Mouse (Mus musculus): ENCODE data around the gene Rpe65. TPM values are rescaled to one million over a fixed set of nuclear protein-coding genes. Genes with fewer than 3 reads are reported as not detected.

The Rpe65 gene
- total RNA-seq (2023): not detected

GRCm38 (mm10) chr3:159598875-159599274 lies at the start of gene Rpe65:
Gene Rpe65 (plus strand): TSS chr3:159599175.

Other genes with a start within 250 kb of the Rpe65 start
- 10 to 100 TPM; 16.9 to 17.1 TPM for gene Depdc1a, start 103.7 kb upstream of the Rpe65 start, total RNA-seq (2023)
- gene Wls, start 240.5 kb downstream of the Rpe65 start, total RNA-seq (2023): 10 to 100 TPM; 44.0 to 46.5 TPM